Mouse (Mus musculus) B cell, adult 62 days (primary cell): ENCODE results near the gene Olfr969. TPM values are rescaled to one million over a fixed set of nuclear protein-coding genes. Genes with fewer than 3 reads are reported as not detected.

Experiments
- total RNA-seq: library from RNA; stranded (reverse); gene quantifications from 4 replicates; pipeline ENCODE4 v1.2.4, GENCODE M21; 2023

Olfr969 gene
- total RNA-seq: not detected in 4 replicates

DNA sequence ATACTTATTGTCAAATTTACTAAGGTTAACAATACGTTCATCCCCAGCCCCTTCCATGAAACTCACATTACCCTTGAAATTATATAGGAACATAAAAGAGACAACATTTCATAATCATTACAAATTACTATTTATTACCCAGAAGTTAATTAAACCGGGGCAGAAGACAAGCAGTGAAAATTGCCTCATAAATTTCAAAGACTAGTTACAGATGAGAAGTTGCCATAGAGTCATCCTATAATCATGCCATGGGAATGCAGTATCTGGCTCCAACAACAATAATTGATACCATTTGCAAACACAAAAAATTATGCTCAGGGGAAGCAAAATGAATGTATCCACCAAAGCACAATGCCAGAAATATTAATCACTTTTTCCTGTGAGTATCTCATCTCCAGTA is at the start of gene Olfr969:
Gene Olfr969 (plus strand): TSS at position 388 of the 400 bp plus-strand sequence.

DNA sequence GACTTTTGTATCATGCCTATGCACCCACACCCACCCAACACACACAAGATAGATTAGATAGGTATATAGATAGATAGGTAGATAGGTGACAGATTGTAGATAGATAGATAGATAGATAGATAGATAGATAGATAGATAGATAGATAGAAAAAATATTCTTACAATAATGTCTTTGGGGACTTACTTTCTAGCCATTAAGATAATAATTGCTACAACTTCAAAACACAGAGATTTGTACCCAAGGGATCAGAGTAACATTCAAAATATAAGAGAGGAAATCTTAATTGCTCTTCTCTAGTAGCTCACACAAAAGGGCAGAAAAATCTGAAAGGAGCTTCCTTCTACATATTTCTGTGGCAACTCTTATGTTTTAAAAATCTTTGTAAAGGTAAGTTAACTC is 44.8 kb upstream of the Olfr969 start, which contains the start of gene Olfr967:
Gene Olfr967 (plus strand): TSS at position 301 of the 400 bp plus-strand sequence.

DNA sequence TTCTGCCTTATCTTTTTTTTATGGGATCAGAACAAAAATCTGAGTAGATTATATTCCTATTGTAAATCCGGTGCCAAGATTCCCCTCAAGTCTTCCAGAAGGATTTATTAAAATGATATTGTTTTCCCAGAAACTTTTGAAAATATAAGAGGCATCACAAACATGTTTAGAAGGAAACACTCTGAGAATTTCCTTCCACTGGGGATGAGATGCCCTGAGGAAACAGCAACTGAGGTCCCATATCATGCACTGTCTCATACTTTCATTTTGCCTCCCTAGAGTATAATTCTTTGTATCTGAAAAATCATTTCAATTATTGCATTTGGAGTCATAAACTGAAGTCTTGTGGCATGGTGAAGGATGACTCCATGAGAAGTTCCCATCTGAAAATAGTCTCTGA is 7.6 kb upstream of the Olfr969 start, which contains the start of gene Olfr968:
Gene Olfr968 (minus strand): TSS at position 101 of the 400 bp plus-strand sequence.

DNA sequence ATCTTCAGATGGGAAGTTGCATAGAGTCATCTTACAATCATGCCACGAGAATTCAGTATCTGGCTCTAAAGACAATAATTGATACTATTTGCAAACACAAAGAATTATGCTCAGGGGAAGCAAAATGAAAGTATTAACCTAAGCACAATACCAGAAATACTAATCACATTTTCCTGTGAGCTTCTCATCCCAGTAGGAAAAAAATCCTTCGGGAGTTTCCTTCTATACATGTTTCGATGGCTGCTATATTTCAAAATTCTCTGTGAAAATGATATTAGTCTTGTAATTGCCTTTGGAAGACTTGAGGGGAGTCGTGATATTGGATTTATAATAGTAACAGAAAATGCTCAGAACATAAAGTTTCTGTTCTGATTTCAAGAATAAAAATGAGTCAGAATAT is 17.8 kb downstream of the Olfr969 start, which contains the start of gene Olfr970:
Gene Olfr970 (plus strand): TSS at position 301 of the 400 bp plus-strand sequence.

DNA sequence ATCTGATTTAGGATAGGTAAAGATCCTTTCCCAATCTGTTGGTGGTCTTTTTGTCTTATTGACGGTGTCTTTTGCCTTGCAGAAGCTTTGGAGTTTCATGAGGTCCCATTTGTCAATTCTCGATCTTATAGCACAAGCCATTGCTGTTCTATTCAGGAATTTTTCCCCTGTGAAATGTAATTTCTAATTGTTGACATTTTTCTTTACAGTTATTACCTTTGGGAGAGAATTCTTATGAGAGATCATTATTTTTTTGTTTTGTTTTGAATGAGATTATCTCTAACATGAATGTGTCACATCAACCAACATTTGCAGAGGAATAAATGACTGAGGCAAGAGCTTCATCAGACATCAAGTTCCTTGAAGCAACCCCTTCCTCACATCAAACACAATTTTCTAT is 45.8 kb downstream of the Olfr969 start, which contains the start of gene Olfr971:
Gene Olfr971 (plus strand): TSS at position 301 of the 400 bp plus-strand sequence.

Other genes with a start within 250 kb of the Olfr969 start
- not detected in 4 replicates for gene Olfr958, start 236.9 kb upstream of the Olfr969 start, total RNA-seq
- not detected in 4 replicates for gene Olfr959, start 215.4 kb upstream of the Olfr969 start, total RNA-seq
- gene AW551984, start 186.5 kb upstream of the Olfr969 start, total RNA-seq: not detected in 4 replicates
- not detected in 4 replicates for gene Olfr148, start 180.3 kb upstream of the Olfr969 start, total RNA-seq
- gene Olfr960, start 169.6 kb upstream of the Olfr969 start, total RNA-seq: not detected in 4 replicates
- not detected in 4 replicates for gene Olfr961, start 145.9 kb upstream of the Olfr969 start, total RNA-seq
- not detected in 4 replicates for gene Olfr963, start 123.7 kb upstream of the Olfr969 start, total RNA-seq
- gene Olfr149, start 83.8 kb upstream of the Olfr969 start, total RNA-seq: not detected in 4 replicates
- not detected in 4 replicates for gene Olfr965, start 79.6 kb upstream of the Olfr969 start, total RNA-seq
- not detected in 4 replicates for gene Olfr150, start 60.0 kb upstream of the Olfr969 start, total RNA-seq
- gene Olfr967, start 44.7 kb upstream of the Olfr969 start, total RNA-seq: not detected in 4 replicates
- gene Olfr968, start 7.7 kb upstream of the Olfr969 start, total RNA-seq: not detected in 4 replicates
- not detected in 4 replicates for gene Olfr970, start 17.9 kb downstream of the Olfr969 start, total RNA-seq
- not detected in 4 replicates for gene Olfr971, start 45.9 kb downstream of the Olfr969 start, total RNA-seq
- gene Olfr972, start 75.5 kb downstream of the Olfr969 start, total RNA-seq: not detected in 4 replicates
- gene Olfr229, start 116.4 kb downstream of the Olfr969 start, total RNA-seq: not detected in 4 replicates
- gene Olfr974, start 146.6 kb downstream of the Olfr969 start, total RNA-seq: not detected in 4 replicates
- not detected in 4 replicates for gene Olfr975, start 161.1 kb downstream of the Olfr969 start, total RNA-seq
- not detected in 4 replicates for gene Olfr976, start 170.2 kb downstream of the Olfr969 start, total RNA-seq
- not detected in 4 replicates for gene Olfr978, start 201.2 kb downstream of the Olfr969 start, total RNA-seq
- not detected in 4 replicates for gene Olfr979, start 212.5 kb downstream of the Olfr969 start, total RNA-seq
- gene Olfr980, start 218.6 kb downstream of the Olfr969 start, total RNA-seq: not detected in 4 replicates
- gene Olfr981, start 230.5 kb downstream of the Olfr969 start, total RNA-seq: not detected in 4 replicates